Mouse (Mus musculus): ENCODE measurements around the gene Aldh1l1. TPM values are rescaled to one million over a fixed set of nuclear protein-coding genes. Genes with fewer than 3 reads are reported as not detected.

The Aldh1l1 gene
- polyA plus RNA-seq, 1 experiment from 2014 or later: 72.2 TPM

- Histone ChIP-seq H3K27me3 (ENCODE audit: control insufficient read depth, insufficient read depth, low read depth, low read length) (no peaks in the 10 kb centered on the region), H3K36me3 (ENCODE audit: control insufficient read depth, insufficient read depth, low read length) (no peaks in the 10 kb centered on the region), H3K27ac (ENCODE audit: low read length) (peak overlapping the region; percentile 79), H3K4me1 (ENCODE audit: control insufficient read depth, insufficient read depth, low read length) (no peaks in the 10 kb centered on the region), H3K9me3 (replicated peaks; ENCODE audit: control insufficient read depth, low read length, poor library complexity, severe bottlenecking) (no peaks in the 10 kb centered on the region), H3K9ac (ENCODE audit: low read depth, low read length) (no peak overlapping the region), H3K4me3 (ENCODE audit: low read depth, low read length) (no peak overlapping the region), H3K4me2 (ENCODE audit: low read length) (no peak overlapping the region)
- ATAC-seq: peak; percentile 86
- 13% methylated on average over 5 of the region's 5 CpGs for WGBS
Observed at GRCm38 (mm10) chr6:90541367-90541772, 55.1 kb downstream of the Aldh1l1 start.

GRCm38 (mm10) chr6:90544433-90544832 is 58.2 kb downstream of the Aldh1l1 start:
- no peak overlapping the region for H3K9ac ChIP-seq (ENCODE audit: low read depth, low read length)
- H3K36me3 ChIP-seq (ENCODE audit: control insufficient read depth, insufficient read depth, low read length): no peaks in the 10 kb centered on the region
- no peaks in the 10 kb centered on the region for H3K9me3 ChIP-seq (replicated peaks; ENCODE audit: control insufficient read depth, low read length, poor library complexity, severe bottlenecking)
- no peak overlapping the region for H3K27ac ChIP-seq (ENCODE audit: low read length)
- WGBS: 77% methylated on average over 2 of the region's 2 CpGs
- H3K4me3 ChIP-seq (ENCODE audit: low read depth, low read length): no peak overlapping the region
- no peaks in the 10 kb centered on the region for H3K4me1 ChIP-seq (ENCODE audit: control insufficient read depth, insufficient read depth, low read length)
- H3K4me2 ChIP-seq (ENCODE audit: low read length): no peak overlapping the region
- no peak for ATAC-seq
- no peaks in the 10 kb centered on the region for H3K27me3 ChIP-seq (ENCODE audit: control insufficient read depth, insufficient read depth, low read depth, low read length)

GRCm38 (mm10) chr6:90546274-90546673 is 60.0 kb downstream of the Aldh1l1 start:
- 77% methylated on average over 3 of the region's 3 CpGs for WGBS
- no peak overlapping the region for H3K4me3 ChIP-seq (ENCODE audit: low read depth, low read length)
- H3K27me3 ChIP-seq (ENCODE audit: control insufficient read depth, insufficient read depth, low read depth, low read length): no peaks in the 10 kb centered on the region
- no peak overlapping the region for H3K4me2 ChIP-seq (ENCODE audit: low read length)
- no peak for ATAC-seq
- no peak overlapping the region for H3K9ac ChIP-seq (ENCODE audit: low read depth, low read length)
- no peak overlapping the region for H3K27ac ChIP-seq (ENCODE audit: low read length)
- H3K36me3 ChIP-seq (ENCODE audit: control insufficient read depth, insufficient read depth, low read length): no peaks in the 10 kb centered on the region
- no peaks in the 10 kb centered on the region for H3K4me1 ChIP-seq (ENCODE audit: control insufficient read depth, insufficient read depth, low read length)
- H3K9me3 ChIP-seq (replicated peaks; ENCODE audit: control insufficient read depth, low read length, poor library complexity, severe bottlenecking): no peaks in the 10 kb centered on the region

GRCm38 (mm10) chr6:90547041-90547440 is 60.8 kb downstream of the Aldh1l1 start:
- ATAC-seq: no peak
- no peak overlapping the region for H3K27ac ChIP-seq (ENCODE audit: low read length)
- WGBS: 85% methylated on average over 3 of the region's 3 CpGs
- H3K36me3 ChIP-seq (ENCODE audit: control insufficient read depth, insufficient read depth, low read length): no peaks in the 10 kb centered on the region
- H3K9me3 ChIP-seq (replicated peaks; ENCODE audit: control insufficient read depth, low read length, poor library complexity, severe bottlenecking): no peaks in the 10 kb centered on the region
- no peaks in the 10 kb centered on the region for H3K27me3 ChIP-seq (ENCODE audit: control insufficient read depth, insufficient read depth, low read depth, low read length)
- no peak overlapping the region for H3K4me2 ChIP-seq (ENCODE audit: low read length)
- no peaks in the 10 kb centered on the region for H3K4me1 ChIP-seq (ENCODE audit: control insufficient read depth, insufficient read depth, low read length)
- no peak overlapping the region for H3K4me3 ChIP-seq (ENCODE audit: low read depth, low read length)
- H3K9ac ChIP-seq (ENCODE audit: low read depth, low read length): no peak overlapping the region

- H3K9ac ChIP-seq (ENCODE audit: low read depth, low read length): no peak overlapping the region
- no peaks in the 10 kb centered on the region for H3K4me1 ChIP-seq (ENCODE audit: control insufficient read depth, insufficient read depth, low read length)
- no peaks in the 10 kb centered on the region for H3K36me3 ChIP-seq (ENCODE audit: control insufficient read depth, insufficient read depth, low read length)
- peak overlapping the region; percentile 23 for H3K4me3 ChIP-seq (ENCODE audit: low read depth, low read length)
- no peaks in the 10 kb centered on the region for H3K9me3 ChIP-seq (replicated peaks; ENCODE audit: control insufficient read depth, low read length, poor library complexity, severe bottlenecking)
- 13% methylated on average over 25 of the region's 25 CpGs for WGBS
- no peaks in the 10 kb centered on the region for H3K27me3 ChIP-seq (ENCODE audit: control insufficient read depth, insufficient read depth, low read depth, low read length)
- ATAC-seq: peak; percentile 86
- H3K4me2 ChIP-seq (ENCODE audit: low read length): peak overlapping the region; percentile 36
- H3K27ac ChIP-seq (ENCODE audit: low read length): no peak overlapping the region
Observed at GRCm38 (mm10) chr6:90550161-90550912, 64.1 kb downstream of the Aldh1l1 start.

GRCm38 (mm10) chr6:90551251-90551650 is 65.0 kb downstream of the Aldh1l1 start:
- no peaks in the 10 kb centered on the region for H3K27me3 ChIP-seq (ENCODE audit: control insufficient read depth, insufficient read depth, low read depth, low read length)
- H3K9me3 ChIP-seq (replicated peaks; ENCODE audit: control insufficient read depth, low read length, poor library complexity, severe bottlenecking): no peaks in the 10 kb centered on the region
- peak overlapping the region; percentile 23 for H3K4me3 ChIP-seq (ENCODE audit: low read depth, low read length)
- no peak for ATAC-seq
- H3K4me2 ChIP-seq (ENCODE audit: low read length): peak overlapping the region; percentile 36
- no peak overlapping the region for H3K27ac ChIP-seq (ENCODE audit: low read length)
- H3K36me3 ChIP-seq (ENCODE audit: control insufficient read depth, insufficient read depth, low read length): no peaks in the 10 kb centered on the region
- H3K4me1 ChIP-seq (ENCODE audit: control insufficient read depth, insufficient read depth, low read length): no peaks in the 10 kb centered on the region
- H3K9ac ChIP-seq (ENCODE audit: low read depth, low read length): peak overlapping the region; percentile 30; the same call in 1 of the 2 replicates

GRCm38 (mm10) chr6:90553197-90553596 is 67.0 kb downstream of the Aldh1l1 start:
- Histone ChIP-seq H3K4me3 (ENCODE audit: low read depth, low read length) (no peak overlapping the region), H3K9me3 (replicated peaks; ENCODE audit: control insufficient read depth, low read length, poor library complexity, severe bottlenecking) (no peaks in the 10 kb centered on the region), H3K4me2 (ENCODE audit: low read length) (no peak overlapping the region), H3K36me3 (ENCODE audit: control insufficient read depth, insufficient read depth, low read length) (no peaks in the 10 kb centered on the region), H3K4me1 (ENCODE audit: control insufficient read depth, insufficient read depth, low read length) (no peaks in the 10 kb centered on the region), H3K27ac (ENCODE audit: low read length) (no peak overlapping the region), H3K27me3 (ENCODE audit: control insufficient read depth, insufficient read depth, low read depth, low read length) (no peaks in the 10 kb centered on the region), H3K9ac (ENCODE audit: low read depth, low read length) (no peak overlapping the region)
- no peak for ATAC-seq

- WGBS: 94% methylated on average over 5 of the region's 5 CpGs
- no peaks in the 10 kb centered on the region for H3K4me1 ChIP-seq (ENCODE audit: control insufficient read depth, insufficient read depth, low read length)
- no peak overlapping the region for H3K9ac ChIP-seq (ENCODE audit: low read depth, low read length)
- H3K27ac ChIP-seq (ENCODE audit: low read length): no peak overlapping the region
- H3K9me3 ChIP-seq (replicated peaks; ENCODE audit: control insufficient read depth, low read length, poor library complexity, severe bottlenecking): no peaks in the 10 kb centered on the region
- no peak for ATAC-seq
- H3K4me3 ChIP-seq (ENCODE audit: low read depth, low read length): no peak overlapping the region
- no peaks in the 10 kb centered on the region for H3K27me3 ChIP-seq (ENCODE audit: control insufficient read depth, insufficient read depth, low read depth, low read length)
- no peaks in the 10 kb centered on the region for H3K36me3 ChIP-seq (ENCODE audit: control insufficient read depth, insufficient read depth, low read length)
- H3K4me2 ChIP-seq (ENCODE audit: low read length): 0 out of 2 replicates have a peak overlapping the region, but pooled peaks have one; percentile 2
Observed at GRCm38 (mm10) chr6:90553682-90554081, 67.5 kb downstream of the Aldh1l1 start.

- H3K9ac ChIP-seq (ENCODE audit: low read depth, low read length): no peak overlapping the region
- no peak for ATAC-seq
- H3K4me1 ChIP-seq (ENCODE audit: control insufficient read depth, insufficient read depth, low read length): peaks cover 6% of the 10 kb centered on the region; the same call in 1 of the 2 replicates
- H3K36me3 ChIP-seq (ENCODE audit: control insufficient read depth, insufficient read depth, low read length): no peaks in the 10 kb centered on the region
- 75% methylated on average over 2 of the region's 2 CpGs for WGBS
- no peaks in the 10 kb centered on the region for H3K9me3 ChIP-seq (replicated peaks; ENCODE audit: control insufficient read depth, low read length, poor library complexity, severe bottlenecking)
- H3K4me2 ChIP-seq (ENCODE audit: low read length): no peak overlapping the region
- no peaks in the 10 kb centered on the region for H3K27me3 ChIP-seq (ENCODE audit: control insufficient read depth, insufficient read depth, low read depth, low read length)
- no peak overlapping the region for H3K27ac ChIP-seq (ENCODE audit: low read length)
- H3K4me3 ChIP-seq (ENCODE audit: low read depth, low read length): no peak overlapping the region
Observed at GRCm38 (mm10) chr6:90556534-90557058, 70.4 kb downstream of the Aldh1l1 start.

Measured in midbrain, embryonic 16.5 days (tissue).